Mouse (Mus musculus) olfactory bulb, adult 2 months (tissue): ENCODE measurements around the gene Ralbp1.

Source experiments
- CTCF ChIP-seq: fragments of 200-500 bp; IDR thresholded peaks from 2 replicates; pipeline ENCODE4 v1.5.1; 2012; ENCODE audit warnings: low read depth, mild to moderate bottlenecking, low read length, moderate library complexity; ENCODE audit not compliant: insufficient read depth
- POLR2A ChIP-seq: fragments of 200-500 bp; IDR thresholded peaks from 2 replicates; pipeline ENCODE4 v1.6.1; 2012; ENCODE audit warnings: mild to moderate bottlenecking, low read depth, low read length, moderate library complexity; ENCODE audit not compliant: insufficient read depth

GRCm38 (mm10) chr17:65884061-65884669 lies 1.4 kb downstream of the Ralbp1 start:
- TF ChIP-seq POLR2A (no peak), CTCF (no peak)
